9 mouse cellular contexts compared by ENCODE assay signal in the genomic region with DNA sequence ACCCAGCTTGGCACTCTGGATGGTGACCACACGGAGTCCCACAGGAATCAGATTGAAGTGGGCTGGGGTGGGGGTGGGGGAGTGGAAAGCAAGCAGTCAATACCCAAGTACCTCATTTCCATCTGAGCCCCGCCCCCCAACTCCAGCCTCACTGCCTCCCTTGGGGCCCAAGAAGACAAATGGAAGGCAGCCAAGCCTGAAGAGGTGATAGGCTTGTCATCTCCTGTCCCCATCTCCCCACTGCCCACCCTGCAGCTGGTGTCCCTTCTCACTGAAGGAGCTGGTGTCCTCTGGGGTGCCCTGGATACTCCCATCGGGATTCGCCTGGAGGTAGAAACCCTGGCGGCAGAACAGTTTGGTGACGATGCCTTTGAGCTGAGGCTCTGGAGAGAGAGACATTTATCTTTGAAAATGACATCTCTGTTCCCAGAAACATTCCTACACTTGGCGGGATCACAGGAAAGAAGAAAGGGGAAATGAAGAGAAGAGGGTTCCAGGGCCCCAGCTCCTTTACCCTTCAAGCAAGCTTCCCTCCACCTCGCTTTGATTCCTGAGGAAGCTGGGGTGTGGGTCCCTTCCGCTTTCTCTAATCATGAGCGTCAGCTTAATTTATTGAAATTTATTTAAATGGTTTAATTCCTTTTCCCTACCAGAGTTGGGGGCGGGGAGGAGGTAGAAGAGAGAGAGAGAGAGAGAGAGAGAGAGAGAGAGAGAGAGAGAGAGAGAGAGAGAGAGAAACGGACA. TPM values are rescaled to one million over a fixed set of nuclear protein-coding genes. Genes with fewer than 3 reads are reported as not detected.
DNase-seq lines count a peak whose midpoint lies in the region; ATAC-seq and TF ChIP-seq lines count a peak whose summit lies in the region.
"Had no signal": no experiment of that assay in that cellular context is flagged by ENCODE, and none has a peak within 500 bp of the region (broad histone marks: within the 10 kb centered on the region; RNA-seq: fewer than 3 reads in every experiment).

No protein-coding gene starts in this region.

- no peak for TF ChIP-seq CTCF in E14TG2a.4 (conservative IDR thresholded peaks at IDR 0.05; ENCODE audit: low read length)

- WGBS in heart, embryonic 11.5 days (ENCODE audit: insufficient replicate concordance) = 26% methylated on average over 12 of the region's 12 CpGs
- WGBS in forebrain, embryonic 15.5 days = 13% methylated on average over 12 of the region's 12 CpGs

- H3K27me3 ChIP-seq in heart, embryonic 11.5 days (ENCODE audit: control insufficient read depth, insufficient read depth, low read length) = peaks cover 58% of the 10 kb centered on the region
- peaks cover 76% of the 10 kb centered on the region for H3K27me3 ChIP-seq in E14TG2a.4 (ENCODE audit: insufficient read depth, low read length)
- H3K27me3 ChIP-seq in forebrain, embryonic 15.5 days = peaks cover 3% of the 10 kb centered on the region

- ATAC-seq in heart, embryonic 11.5 days (replicated peaks; ENCODE audit: insufficient number of reproducible peaks, low FRiP score, low TSS enrichment) = no peak
- ATAC-seq in forebrain, embryonic 15.5 days (replicated peaks) = no peak
- ATAC-seq in CD4-positive, CD25-positive, alpha-beta regulatory T cell, adult 4 months = no peak

- H3K36me3 ChIP-seq in heart, embryonic 11.5 days (ENCODE audit: control insufficient read depth, insufficient read depth, low read length) = no peaks in the 10 kb centered on the region
- H3K36me3 ChIP-seq in E14TG2a.4 (ENCODE audit: insufficient read depth, low read length) = no peaks in the 10 kb centered on the region
- H3K36me3 ChIP-seq in forebrain, embryonic 15.5 days = no peaks in the 10 kb centered on the region

- H3K4me3 ChIP-seq in heart, embryonic 11.5 days (ENCODE audit: low read depth, low read length) = peak overlapping the region; percentile 47
- H3K4me3 ChIP-seq in E14TG2a.4 (replicated peaks; ENCODE audit: low read length) = peak overlapping the region; percentile 83
- peak overlapping the region; percentile 68 for H3K4me3 ChIP-seq in forebrain, embryonic 15.5 days
- H3K4me3 ChIP-seq: heart, adult 2 months had no signal

- H3K4me1 ChIP-seq in heart, embryonic 11.5 days (ENCODE audit: control insufficient read depth, insufficient read depth, low read length) = peaks cover 33% of the 10 kb centered on the region
- peaks cover 67% of the 10 kb centered on the region for H3K4me1 ChIP-seq in E14TG2a.4 (replicated peaks; ENCODE audit: low read depth, low read length)
- peaks cover 65% of the 10 kb centered on the region for H3K4me1 ChIP-seq in forebrain, embryonic 15.5 days

- peak overlapping the region; percentile 98 for H3K4me2 ChIP-seq in heart, embryonic 11.5 days
- peak overlapping the region; percentile 98 for H3K4me2 ChIP-seq in forebrain, embryonic 15.5 days (replicated peaks)

- no peaks in the 10 kb centered on the region for H3K9me3 ChIP-seq in heart, embryonic 11.5 days (replicated peaks; ENCODE audit: control insufficient read depth, low read length)
- H3K9me3 ChIP-seq in E14TG2a.4 (ENCODE audit: low read length) = no peaks in the 10 kb centered on the region
- H3K9me3 ChIP-seq in forebrain, embryonic 15.5 days = no peaks in the 10 kb centered on the region

- no peak for DNase-seq in heart, postnatal 4 days
- peak; percentile 50 for DNase-seq in mesoderm, embryonic 11.5 days (ENCODE audit: low read depth, low spot score)
- DNase-seq in gastrocnemius, postnatal 25 days = no peak
- DNase-seq in kidney, adult 11 months = no peak

- H3K27ac ChIP-seq in heart, embryonic 11.5 days (ENCODE audit: low read depth, low read length) = no peak overlapping the region
- H3K27ac ChIP-seq in forebrain, embryonic 15.5 days (replicated peaks) = peak overlapping the region; percentile 98
- H3K27ac ChIP-seq: heart, adult 2 months had no signal

- no peak overlapping the region for H3K9ac ChIP-seq in heart, embryonic 11.5 days (ENCODE audit: low read depth, low read length)
- H3K9ac ChIP-seq in forebrain, embryonic 15.5 days (replicated peaks) = peak overlapping the region; percentile 76

RNA-seq across cellular contexts. Expression of gene Fgf11, which starts 2.1 kb away (rescaled TPM):
- polyA plus RNA-seq in heart, embryonic 11.5 days (2014; fragmentation: Nextera tagmentation; extraction: Ambion mirVana) = 1.5 and 2.5 TPM in 2 replicates
- total RNA-seq in heart, postnatal 4 days (2021) = 1 to 10 TPM; 3.1 to 3.7 TPM
- polyA plus RNA-seq in forebrain, embryonic 15.5 days (2015; fragmentation: Nextera tagmentation; extraction: Ambion mirVana) = 6.2 and 6.7 TPM in 2 replicates
- polyA plus RNA-seq in CD4-positive, CD25-positive, alpha-beta regulatory T cell, adult 4 months (2017; shearing (Covaris generic)) = not detected
- 1 to 10 TPM; 6.3 to 6.7 TPM for total RNA-seq in gastrocnemius, postnatal 25 days (2021)

RNA-seq across cellular contexts. Expression of gene Chrnb1, which starts 3.8 kb away (rescaled TPM):
- 3.7 and 4.5 TPM in 2 replicates for polyA plus RNA-seq in heart, embryonic 11.5 days (2014; fragmentation: Nextera tagmentation; extraction: Ambion mirVana)
- total RNA-seq in heart, postnatal 4 days (2021) = 1 to 10 TPM; 3.1 to 5.1 TPM
- 1.2 and 1.4 TPM in 2 replicates for polyA plus RNA-seq in forebrain, embryonic 15.5 days (2015; fragmentation: Nextera tagmentation; extraction: Ambion mirVana)
- 1 to 10 TPM; 2.9 to 4.5 TPM for polyA plus RNA-seq in CD4-positive, CD25-positive, alpha-beta regulatory T cell, adult 4 months (2017; shearing (Covaris generic))
- 10 to 100 TPM; 36.2 to 53.1 TPM for total RNA-seq in gastrocnemius, postnatal 25 days (2021)

RNA-seq across cellular contexts. Expression of gene Tmem102, which starts 5.9 kb away (rescaled TPM):
- polyA plus RNA-seq in heart, embryonic 11.5 days (2014; fragmentation: Nextera tagmentation; extraction: Ambion mirVana) = 1.1 and 1.5 TPM in 2 replicates
- total RNA-seq in heart, postnatal 4 days (2021) = under 1 TPM; 0.60 to 0.92 TPM
- polyA plus RNA-seq in forebrain, embryonic 15.5 days (2015; fragmentation: Nextera tagmentation; extraction: Ambion mirVana) = 0.61 and 0.98 TPM in 2 replicates
- not detected for polyA plus RNA-seq in CD4-positive, CD25-positive, alpha-beta regulatory T cell, adult 4 months (2017; shearing (Covaris generic))
- under 1 TPM; 0.18 to 0.35 TPM for total RNA-seq in gastrocnemius, postnatal 25 days (2021)

RNA-seq across cellular contexts. Expression of gene Gm39566, which starts 15.5 kb away (rescaled TPM):
- polyA plus RNA-seq in heart, embryonic 11.5 days (2014; fragmentation: Nextera tagmentation; extraction: Ambion mirVana) = not detected in 2 replicates
- total RNA-seq in heart, postnatal 4 days (2021) = not detected
- polyA plus RNA-seq in forebrain, embryonic 15.5 days (2015; fragmentation: Nextera tagmentation; extraction: Ambion mirVana) = not detected in 2 replicates
- polyA plus RNA-seq in CD4-positive, CD25-positive, alpha-beta regulatory T cell, adult 4 months (2017; shearing (Covaris generic)) = not detected
- not detected for total RNA-seq in gastrocnemius, postnatal 25 days (2021)
- total RNA-seq: heart, adult 2 months had no signal

RNA-seq across cellular contexts. Expression of gene Spem2, which starts 18.7 kb away (rescaled TPM):
- polyA plus RNA-seq in heart, embryonic 11.5 days (2014; fragmentation: Nextera tagmentation; extraction: Ambion mirVana) = not detected in 2 replicates
- not detected for total RNA-seq in heart, postnatal 4 days (2021)
- polyA plus RNA-seq in forebrain, embryonic 15.5 days (2015; fragmentation: Nextera tagmentation; extraction: Ambion mirVana) = not detected in 2 replicates
- polyA plus RNA-seq in CD4-positive, CD25-positive, alpha-beta regulatory T cell, adult 4 months (2017; shearing (Covaris generic)) = not detected
- not detected for total RNA-seq in gastrocnemius, postnatal 25 days (2021)
- total RNA-seq: heart, adult 2 months had no signal
